Mouse (Mus musculus) cerebral cortex, adult 2 months (tissue): ENCODE data around the gene Spaar.

Experiments
- WGBS: fragments of 180-500 bp; shearing (Covaris S2); methylation state at CpG from one replicate; pipeline ENCODE4 v1.1.7; 2018; 5-methylcytosine and 5-hydroxymethylcytosine counted together

Spaar gene

GRCm38 (mm10) chr4:43728576-43728954, 1.3 kb upstream of the Spaar start:
- 67% methylated on average over 5 of the region's 5 CpGs for WGBS

GRCm38 (mm10) chr4:43729126-43729525, 708 bp upstream of the Spaar start:
- WGBS, result 70% methylated on average over 3 of the region's 3 CpGs

DNA sequence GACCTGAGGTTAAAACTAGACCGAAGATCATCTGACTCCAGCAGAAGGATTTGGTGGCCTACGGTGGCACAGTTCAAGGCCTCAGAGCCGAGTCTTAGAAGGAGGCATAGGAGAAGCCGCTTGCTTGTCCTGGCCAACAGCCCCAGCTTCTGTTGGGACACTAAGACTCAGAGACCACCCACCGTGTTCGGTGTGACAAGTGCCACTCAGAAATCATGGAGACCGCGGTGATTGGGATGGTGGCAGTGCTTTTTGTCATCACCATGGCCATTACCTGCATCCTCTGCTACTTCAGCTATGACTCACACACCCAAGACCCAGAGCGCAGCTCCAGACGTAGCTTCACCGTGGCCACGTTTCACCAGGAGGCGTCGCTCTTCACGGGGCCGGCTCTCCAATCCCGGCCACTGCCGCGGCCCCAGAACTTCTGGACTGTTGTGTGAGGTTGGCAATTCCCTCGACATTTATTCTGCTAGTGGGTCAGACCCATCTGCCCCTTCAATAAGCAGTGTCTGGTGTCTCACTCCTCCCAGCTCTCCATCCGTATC, 990 bp downstream of the Spaar start:
- WGBS, result 70% methylated on average over 21 of the region's 21 CpGs

DNA sequence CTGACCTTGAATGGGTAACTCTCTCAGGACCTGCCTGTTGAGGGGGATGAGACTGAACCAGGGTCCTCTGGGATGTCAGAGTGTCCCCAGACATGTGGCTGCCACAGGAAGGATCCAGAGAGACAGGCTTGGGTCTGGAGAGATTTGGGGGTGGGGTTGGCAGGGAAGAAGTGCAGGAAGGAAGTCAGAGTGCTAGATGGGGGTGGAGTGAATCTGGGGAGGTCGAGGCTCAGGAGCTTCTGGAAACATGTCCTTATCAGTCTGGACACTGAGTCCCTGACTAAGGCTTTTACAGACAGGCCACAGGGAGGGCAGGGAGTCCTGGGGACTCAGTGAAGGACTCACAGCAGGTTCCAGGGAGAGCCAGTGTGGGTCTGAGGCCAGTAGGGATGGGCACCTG, 2.3 kb downstream of the Spaar start:
- 25% methylated on average over 1 of the region's 1 CpGs for WGBS

GRCm38 (mm10) chr4:43733186-43733585, 3.4 kb downstream of the Spaar start:
- WGBS, result 70% methylated on average over 5 of the region's 5 CpGs

- WGBS, result 77% methylated on average over 6 of the region's 6 CpGs
Measured at GRCm38 (mm10) chr4:43737144-43737543, 7.3 kb downstream of the Spaar start.

DNA sequence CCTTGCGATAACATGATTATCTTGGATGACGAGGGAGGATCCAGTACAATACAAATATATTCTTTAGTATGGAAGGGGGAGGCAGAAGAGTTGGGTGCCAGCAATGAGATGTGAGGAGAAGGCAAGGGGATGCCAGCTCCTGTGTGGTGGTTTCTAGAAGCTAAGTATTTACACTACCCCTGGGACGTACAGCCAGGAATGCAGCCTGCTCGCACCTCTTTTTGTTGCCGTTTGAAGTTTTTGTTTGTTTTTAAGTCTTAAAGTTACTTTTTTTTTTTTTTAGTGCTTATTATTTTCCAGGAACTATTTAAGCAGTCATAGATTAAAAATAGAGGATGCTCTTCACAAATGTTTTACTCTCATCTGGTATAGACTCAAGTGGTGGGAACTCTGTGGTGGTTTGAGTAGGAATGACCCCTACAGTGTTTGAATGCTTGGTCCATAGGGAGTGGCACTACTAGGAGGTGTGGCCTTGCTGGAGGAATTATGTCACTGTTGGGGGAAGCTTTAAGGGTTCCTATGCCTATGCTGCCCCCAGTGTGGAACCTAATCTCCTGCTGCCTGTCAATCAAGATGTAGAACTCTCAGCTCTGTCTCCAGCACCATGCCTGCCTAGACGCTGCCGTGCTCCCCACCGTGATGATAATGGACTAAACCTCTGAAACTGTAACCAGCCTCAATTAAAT, 9.3 kb downstream of the Spaar start:
- 81% methylated on average over 8 of the region's 8 CpGs for WGBS

- WGBS, result 82% methylated on average over 5 of the region's 5 CpGs
Measured at GRCm38 (mm10) chr4:43741526-43741925, 11.7 kb downstream of the Spaar start.

- 50% methylated on average over 4 of the region's 4 CpGs for WGBS
Measured at GRCm38 (mm10) chr4:43742637-43743036, 12.8 kb downstream of the Spaar start.

GRCm38 (mm10) chr4:43743099-43743498, 13.3 kb downstream of the Spaar start:
- WGBS, result 54% methylated on average over 1 of the region's 1 CpGs

GRCm38 (mm10) chr4:43745187-43745586, 15.4 kb downstream of the Spaar start:
- 14% methylated on average over 6 of the region's 6 CpGs for WGBS

GRCm38 (mm10) chr4:43757213-43757612, 27.4 kb downstream of the Spaar start:
- 59% methylated on average over 6 of the region's 6 CpGs for whole genome bisulfite sequencing

GRCm38 (mm10) chr4:43759571-43760418, 30.0 kb downstream of the Spaar start:
- 65% methylated on average over 21 of the region's 21 CpGs for WGBS

DNA sequence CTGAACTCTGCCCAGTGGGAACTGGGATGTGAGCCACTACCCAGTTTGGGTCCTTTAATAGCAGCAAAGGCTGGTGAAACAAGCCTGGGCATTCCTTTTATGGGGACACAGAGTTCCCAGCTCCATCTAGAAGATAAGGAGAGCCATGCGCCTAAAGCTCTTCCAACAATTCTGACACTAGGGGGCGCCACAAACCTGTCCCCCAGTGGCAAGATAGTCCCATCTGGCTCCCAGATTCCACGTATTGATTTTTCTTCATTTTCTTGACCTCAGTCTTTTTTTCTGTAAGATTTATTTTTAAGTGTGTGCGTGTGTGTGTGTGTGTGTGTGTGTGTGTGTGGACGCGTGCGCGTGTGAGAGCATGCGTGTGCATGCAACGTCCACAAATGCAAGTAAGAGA, 30.6 kb downstream of the Spaar start:
- WGBS, result 73% methylated on average over 10 of the region's 10 CpGs

DNA sequence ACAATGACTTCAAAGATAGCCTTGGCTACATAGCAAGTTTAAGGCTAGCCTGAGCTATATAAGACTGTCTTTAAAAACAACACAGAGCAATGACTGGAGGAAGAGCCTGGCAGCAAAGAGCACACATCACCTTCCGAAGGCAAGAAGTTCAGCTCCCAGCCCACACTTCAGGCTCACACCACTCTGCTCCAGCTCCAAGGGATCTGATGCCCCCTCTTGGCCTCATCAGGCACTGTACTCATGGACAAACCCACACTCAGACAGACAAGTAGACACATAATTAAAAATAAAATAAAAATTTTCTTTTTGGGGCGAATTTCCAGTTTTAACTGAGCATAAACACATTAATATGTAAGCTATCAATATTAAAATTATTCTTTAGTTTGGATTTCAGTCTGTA, 31.5 kb downstream of the Spaar start:
- 82% methylated on average over 2 of the region's 2 CpGs for WGBS

DNA sequence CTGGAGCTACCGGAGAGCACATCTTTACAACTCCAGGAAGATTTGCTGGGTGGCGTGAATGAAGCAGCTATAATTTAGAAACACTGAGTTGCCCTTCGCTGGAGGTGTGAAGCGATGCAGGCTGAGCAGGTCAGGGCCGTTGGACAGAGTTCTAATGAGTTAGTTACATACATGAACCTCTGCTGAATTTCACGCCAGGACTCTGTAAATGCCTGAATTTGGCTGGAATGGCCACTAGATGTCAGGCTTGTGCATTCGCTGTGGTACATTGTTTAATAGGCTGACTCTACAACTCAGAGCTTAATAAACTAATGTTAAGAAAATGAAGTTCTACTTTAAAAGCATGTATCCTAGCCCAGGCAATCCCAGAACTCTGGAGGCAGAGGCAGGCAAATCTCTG, 33.6 kb downstream of the Spaar start:
- 22% methylated on average over 7 of the region's 7 CpGs for WGBS

DNA sequence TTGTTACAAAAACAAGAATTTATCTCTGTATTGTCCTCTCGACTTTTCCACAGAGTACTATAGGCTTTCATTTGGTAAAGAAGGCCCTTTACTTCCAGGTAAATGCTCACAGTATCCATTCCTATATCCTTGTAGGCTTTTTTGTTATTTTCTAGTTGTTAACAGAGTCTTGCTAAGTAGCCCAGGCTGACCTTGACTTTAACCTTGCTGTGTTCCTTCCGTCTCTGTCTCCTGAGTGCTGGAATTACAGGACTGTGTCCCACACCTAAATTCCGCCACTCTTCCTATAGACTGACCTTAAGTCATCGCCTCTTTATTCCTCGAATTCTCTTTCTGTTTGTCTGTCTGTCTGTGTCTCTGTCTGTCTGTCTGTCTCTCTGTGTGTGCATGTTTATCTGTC, 38.5 kb downstream of the Spaar start:
- 88% methylated on average over 5 of the region's 5 CpGs for WGBS

- WGBS, result 100% methylated on average over 2 of the region's 2 CpGs
Measured at GRCm38 (mm10) chr4:43769374-43769773, 39.5 kb downstream of the Spaar start.

DNA sequence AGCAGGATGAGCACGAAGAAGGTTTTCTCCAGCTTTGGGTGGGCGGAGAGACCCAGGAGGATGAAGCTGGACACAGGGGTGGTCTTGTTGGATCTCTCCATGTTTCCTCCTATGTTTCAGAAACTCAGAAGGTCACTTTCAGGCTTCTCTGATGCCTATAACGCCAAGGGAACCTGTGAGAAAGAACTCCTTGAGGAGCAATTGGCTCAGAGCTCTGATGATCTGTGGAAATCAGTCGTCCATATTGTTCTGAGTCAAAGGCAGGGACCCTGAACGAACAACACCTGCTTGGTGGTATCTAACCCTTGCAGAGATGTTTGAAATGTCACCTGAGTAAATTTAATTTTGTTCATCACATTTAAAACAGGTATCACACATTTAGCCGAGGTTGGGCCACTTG, 41.1 kb downstream of the Spaar start, which contains the start of gene Olfr159:
TSS of gene Olfr159 (minus strand) at position 101 of the 400 bp plus-strand sequence.
- WGBS, result 89% methylated on average over 6 of the region's 6 CpGs

DNA sequence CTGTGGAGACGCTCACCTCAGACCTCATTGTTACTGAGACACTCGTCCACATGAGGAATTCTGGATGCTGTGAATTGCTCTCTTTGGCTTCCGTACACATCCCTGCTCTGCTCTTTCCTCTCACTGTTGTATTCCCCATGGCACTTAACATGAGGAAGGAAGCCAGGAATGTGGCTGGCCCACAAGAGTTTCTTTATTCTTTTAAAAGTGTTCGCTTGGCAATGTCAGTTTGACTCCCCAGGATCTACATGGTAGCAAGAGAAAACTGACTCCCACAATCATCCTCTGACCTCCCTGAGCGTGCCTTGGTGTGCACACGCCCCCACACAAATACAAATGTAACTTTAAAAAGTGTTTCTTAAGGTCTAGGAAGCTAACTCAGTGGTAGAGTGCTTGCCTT, 41.8 kb downstream of the Spaar start:
- WGBS, result 47% methylated on average over 6 of the region's 6 CpGs

GRCm38 (mm10) chr4:43772304-43772703, 42.5 kb downstream of the Spaar start:
- WGBS, result 51% methylated on average over 2 of the region's 2 CpGs

DNA sequence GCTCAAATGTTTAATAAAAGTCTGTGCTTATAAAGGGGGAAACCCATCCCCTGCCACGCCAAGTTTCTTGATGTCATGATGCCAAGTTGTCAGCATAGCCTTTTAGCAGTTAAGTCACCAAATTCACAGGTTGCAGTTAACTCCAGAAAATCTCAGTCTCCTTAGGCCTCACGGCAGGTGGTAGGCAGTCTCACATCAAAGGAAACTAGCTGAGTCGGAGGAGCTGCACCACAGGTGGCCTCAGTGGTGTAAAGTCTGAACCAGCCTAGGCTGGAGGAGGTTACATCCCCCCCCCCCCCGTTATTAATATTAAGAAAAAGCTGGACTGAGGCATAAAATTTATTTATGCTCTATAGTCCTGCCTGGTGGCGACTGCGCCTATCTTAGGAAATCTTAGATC, 65.5 kb downstream of the Spaar start:
- WGBS, result 79% methylated on average over 6 of the region's 6 CpGs

- WGBS, result 84% methylated on average over 5 of the region's 5 CpGs
Measured at GRCm38 (mm10) chr4:43795844-43796243, 66.0 kb downstream of the Spaar start.
